Mouse (Mus musculus): ENCODE results near the gene Mfsd4b1. TPM values are rescaled to one million over a fixed set of nuclear protein-coding genes. Genes with fewer than 3 reads are reported as not detected.

The Mfsd4b1 gene
- total RNA-seq (2023) = not detected

DNA sequence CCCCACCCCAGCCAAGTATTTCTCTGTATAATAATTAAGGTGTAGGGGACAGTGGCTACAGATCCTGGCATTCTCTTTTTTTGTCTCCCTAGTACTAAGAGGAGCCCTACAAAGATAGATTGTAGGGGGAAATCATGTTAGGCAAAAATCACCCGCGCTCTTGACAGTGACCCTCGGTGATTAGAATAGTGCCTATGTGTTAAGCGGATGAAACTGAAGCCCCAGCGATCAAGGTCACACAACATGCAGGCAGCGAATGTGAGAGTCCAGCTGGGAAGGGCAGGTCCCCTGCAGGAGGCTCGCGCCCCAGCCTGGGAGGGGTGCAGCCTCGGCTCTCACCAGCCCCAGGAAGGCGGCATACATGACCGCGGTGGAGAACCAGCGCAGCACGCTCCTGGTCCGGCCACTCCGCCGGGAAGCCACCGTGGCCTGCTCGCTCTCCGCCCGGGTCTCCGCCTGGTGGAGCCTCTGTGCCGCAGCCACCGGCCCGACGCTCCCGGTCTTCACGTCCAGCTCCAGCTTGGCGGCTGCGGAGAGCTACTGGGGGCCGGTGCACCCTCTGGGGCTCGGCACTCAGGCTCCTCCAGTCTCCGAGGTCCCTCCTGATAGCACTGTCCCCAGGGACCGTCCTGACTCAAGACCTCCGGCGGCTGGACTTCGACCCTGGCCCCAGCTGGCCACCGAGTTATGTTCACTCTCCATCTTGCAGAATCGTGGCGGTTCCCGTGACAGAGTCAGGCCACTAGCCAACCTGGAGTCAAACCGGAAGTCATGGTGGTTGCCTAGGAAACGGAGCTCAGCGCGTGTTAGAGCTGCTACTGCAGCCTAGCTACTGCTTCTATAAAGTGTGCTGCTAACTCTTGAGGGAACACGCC is at the start of gene Mfsd4b1:
Gene Mfsd4b1 (minus strand): TSS at position 715 of the 875 bp plus-strand sequence.

DNA sequence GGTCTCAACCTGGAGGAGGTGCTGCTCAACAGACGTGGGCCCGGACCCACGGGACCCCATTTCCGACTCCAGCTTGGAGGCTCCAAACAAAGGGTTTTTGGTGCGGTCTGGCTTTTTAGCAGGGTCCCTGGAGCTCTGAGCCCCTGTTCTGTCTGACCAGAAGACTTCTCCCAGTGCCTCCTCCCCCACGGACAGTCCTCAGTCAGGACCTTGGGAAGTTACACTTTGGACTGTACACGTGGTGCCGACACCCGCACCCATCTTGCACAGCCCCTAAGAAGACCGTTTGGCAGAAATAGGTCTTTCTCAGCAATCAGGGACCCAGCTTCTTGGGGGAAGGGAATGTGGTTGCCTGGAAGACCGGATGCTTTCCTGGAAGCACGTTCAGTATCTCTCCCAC is 38.6 kb downstream of the Mfsd4b1 start, which contains the start of gene Mfsd4b5:
Gene Mfsd4b5 (minus strand): TSS at position 181 of the 400 bp plus-strand sequence.

DNA sequence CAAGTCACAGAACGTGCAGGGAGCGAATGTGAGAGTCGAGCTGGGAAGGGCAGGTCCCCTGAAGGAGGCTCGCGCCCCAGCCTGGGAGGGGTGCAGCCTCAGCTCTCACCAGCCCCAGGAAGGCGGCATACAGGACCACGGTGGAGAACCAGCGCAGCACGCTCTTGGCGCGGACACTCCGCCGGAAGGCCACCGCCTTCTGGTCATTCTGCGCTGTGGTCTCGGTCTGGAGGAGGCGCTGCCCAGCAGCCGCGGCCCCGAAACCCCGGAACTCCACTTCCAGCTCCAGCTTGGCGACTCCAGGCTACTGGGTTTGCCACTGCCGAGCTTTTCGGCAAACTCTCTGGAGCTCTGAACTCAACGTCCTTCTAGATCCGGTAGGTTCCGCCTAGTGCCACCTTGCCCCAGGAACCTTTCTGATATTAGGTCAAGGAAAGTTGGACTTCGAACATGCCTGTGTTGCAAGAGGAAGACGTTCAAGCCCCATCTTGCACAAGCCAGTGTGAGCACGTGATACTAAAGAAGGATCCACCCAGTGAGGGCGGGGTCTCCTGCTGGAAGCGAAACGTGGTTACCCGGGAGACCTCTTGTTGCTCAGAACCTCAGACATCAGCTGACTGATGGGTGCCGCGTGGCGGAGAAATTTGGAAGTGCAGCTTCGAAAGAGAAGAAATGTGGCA is 65.2 kb downstream of the Mfsd4b1 start, which contains the start of gene Mfsd4b3:
Gene Mfsd4b3 (minus strand): TSS at position 393 of the 680 bp plus-strand sequence.

Other genes with a start within 250 kb of the Mfsd4b1 start
- gene Mfsd4b4, start 126.0 kb downstream of the Mfsd4b1 start, total RNA-seq (2023) = 1 to 10 TPM; 3.9 to 4.1 TPM
- gene Mfsd4b2, start 98.3 kb downstream of the Mfsd4b1 start, total RNA-seq (2023) = under 1 TPM in 1 of 2 experiments, not detected in 1; 0.30 TPM
- 1 to 10 TPM; 1.4 to 2.2 TPM for gene Mfsd4b3, start 65.1 kb downstream of the Mfsd4b1 start, total RNA-seq (2023)
- gene Mfsd4b5, start 38.6 kb downstream of the Mfsd4b1 start, total RNA-seq (2023) = 1 to 10 TPM; 1.4 TPM
- 10 to 100 TPM; 48.7 to 48.8 TPM for gene Slc16a10, start 117.0 kb upstream of the Mfsd4b1 start, total RNA-seq (2023)
- gene Rpf2, start 221.8 kb upstream of the Mfsd4b1 start, total RNA-seq (2023) = 10 to 100 TPM; 15.2 to 19.3 TPM
- 10 to 100 TPM; 13.0 to 19.8 TPM for gene Gtf3c6, start 232.8 kb upstream of the Mfsd4b1 start, total RNA-seq (2023)

All from monocyte, adult 59 days (primary cell).